Mouse (Mus musculus) limb, embryonic 14.5 days (tissue): ENCODE measurements at regions not wholly inside any gene's neighbourhood (a gene's known extent, or its start where the extent isn't known, plus 50 kb on each side); places are given as distances from the start of the nearest gene placed in this dataset.

ENCODE experiments used
- ATAC-seq: fragments of 200-750 bp; cut with Nextera tagmentation; 2 replicates; pipeline ENCODE4 v1.8.0; 2017; ENCODE audit warnings: low read depth, moderate number of reproducible peaks, moderate TSS enrichment; ENCODE audit not compliant: low FRiP score
- DNase-seq: peaks from one replicate; pipeline ENCODE4 v3.0.0-alpha.2; 2015; ENCODE audit warnings: low spot score
- H3K27ac ChIP-seq: fragments of 300-500 bp; sonication (generic); replicated peaks from 2 replicates; pipeline ENCODE4 v1.5.1; 2014; ENCODE audit warnings: low read depth, mild to moderate bottlenecking, low read length, moderate library complexity, mixed read lengths
- H3K27me3 ChIP-seq: fragments of 300-500 bp; sonication (generic); 2 replicates; pipeline ENCODE4 v1.6.1; 2014; ENCODE audit warnings: low read length, mixed read lengths; ENCODE audit not compliant: control insufficient read depth, insufficient read depth
- H3K36me3 ChIP-seq: fragments of 300-500 bp; sonication (generic); 2 replicates; pipeline ENCODE4 v1.6.1; 2014; ENCODE audit warnings: mild to moderate bottlenecking, low read length, moderate library complexity, mixed read lengths; ENCODE audit not compliant: control insufficient read depth, insufficient read depth
- H3K4me1 ChIP-seq: fragments of 300-500 bp; sonication (generic); 2 replicates; pipeline ENCODE4 v1.6.1; 2014; ENCODE audit warnings: antibody characterized with exemption, low read length, mixed read lengths; ENCODE audit not compliant: control insufficient read depth, insufficient read depth
- H3K4me2 ChIP-seq: fragments of 300-500 bp; sonication (generic); replicated peaks from 2 replicates; pipeline ENCODE4 v1.6.1; 2014; ENCODE audit warnings: low read depth, mild to moderate bottlenecking, low read length, moderate library complexity; ENCODE audit not compliant: severe bottlenecking
- H3K4me3 ChIP-seq: fragments of 300-500 bp; sonication (generic); replicated peaks from 2 replicates; pipeline ENCODE4 v1.5.1; 2014; ENCODE audit warnings: low read length
- H3K9ac ChIP-seq: fragments of 300-500 bp; sonication (generic); 2 replicates; pipeline ENCODE4 v1.6.1; 2014; ENCODE audit warnings: mild to moderate bottlenecking, low read depth, low read length, moderate library complexity; ENCODE audit not compliant: severe bottlenecking
- H3K9me3 ChIP-seq: fragments of 300-500 bp; sonication (generic); 2 replicates; pipeline ENCODE4 v1.6.1; 2016; ENCODE audit warnings: low read length; ENCODE audit not compliant: control insufficient read depth
- POLR2A ChIP-seq: fragments of 200-500 bp; IDR thresholded peaks from 2 replicates; pipeline ENCODE4 v1.8.0; 2012; ENCODE audit warnings: inconsistent platforms, mild to moderate bottlenecking, moderate library complexity, borderline replicate concordance; ENCODE audit not compliant: insufficient read depth, insufficient read length; ENCODE audit errors: extremely low read depth
- WGBS: fragments of 180-500 bp; shearing (Covaris S2); extraction: QIAGEN DNeasy Blood & Tissue Kit; methylation state at CpG from one replicate; pipeline ENCODE4 v1.1.7; 2014; 5-methylcytosine and 5-hydroxymethylcytosine counted together

GRCm38 (mm10) chr11:91133753-91134270 lies 443.5 kb downstream of the Kif2b start:
- Histone ChIP-seq H3K27me3 (no peaks in the 10 kb centered on the region), H3K4me3 (no peak overlapping the region), H3K36me3 (no peaks in the 10 kb centered on the region), H3K9me3 (no peaks in the 10 kb centered on the region), H3K9ac (no peak overlapping the region), H3K4me2 (no peak overlapping the region), H3K27ac (no peak overlapping the region), H3K4me1 (no peaks in the 10 kb centered on the region)
- DNase-seq (no peak), ATAC-seq (no peak)
- 69% methylated on average over 9 of the region's 9 CpGs for WGBS
- no peak for TF ChIP-seq POLR2A

GRCm38 (mm10) chr11:91132771-91133380 lies 444.5 kb downstream of the Kif2b start:
- H3K4me2 ChIP-seq: no peak overlapping the region
- no peaks in the 10 kb centered on the region for H3K9me3 ChIP-seq
- H3K4me1 ChIP-seq: no peaks in the 10 kb centered on the region
- H3K4me3 ChIP-seq: no peak overlapping the region
- no peak overlapping the region for H3K27ac ChIP-seq
- no peak overlapping the region for H3K9ac ChIP-seq
- ATAC-seq: no peak
- no peaks in the 10 kb centered on the region for H3K36me3 ChIP-seq
- no peak for TF ChIP-seq POLR2A
- 76% methylated on average over 7 of the region's 7 CpGs for WGBS
- H3K27me3 ChIP-seq: no peaks in the 10 kb centered on the region
- no peak for DNase-seq

- no peak for TF ChIP-seq POLR2A
- DNase-seq: no peak
- Histone ChIP-seq H3K9ac (no peak overlapping the region), H3K4me2 (no peak overlapping the region), H3K27ac (no peak overlapping the region), H3K4me1 (no peaks in the 10 kb centered on the region), H3K9me3 (no peaks in the 10 kb centered on the region), H3K4me3 (no peak overlapping the region), H3K27me3 (no peaks in the 10 kb centered on the region), H3K36me3 (no peaks in the 10 kb centered on the region)
- no peak for ATAC-seq
- 45% methylated on average over 6 of the region's 6 CpGs for WGBS
Measured at GRCm38 (mm10) chr11:91131960-91132359, 443.8 kb upstream of the Tom1l1 start.

- no peaks in the 10 kb centered on the region for H3K27me3 ChIP-seq
- H3K4me3 ChIP-seq: no peak overlapping the region
- H3K36me3 ChIP-seq: no peaks in the 10 kb centered on the region
- TF ChIP-seq POLR2A: no peak
- 0 out of 2 replicates have a peak, but pooled peaks cover 3% of the 10 kb centered on the region for H3K4me1 ChIP-seq
- H3K9ac ChIP-seq: no peak overlapping the region
- no peak for ATAC-seq
- H3K9me3 ChIP-seq: no peaks in the 10 kb centered on the region
- H3K27ac ChIP-seq: no peak overlapping the region
- no peak for DNase-seq
- no peak overlapping the region for H3K4me2 ChIP-seq
- WGBS: 32% methylated on average over 5 of the region's 5 CpGs
Measured at GRCm38 (mm10) chr11:91098186-91098585, 410.0 kb upstream of the Tom1l1 start.

GRCm38 (mm10) chr11:91097552-91097951 lies 409.4 kb upstream of the Tom1l1 start:
- DNase-seq (no peak), ATAC-seq (no peak)
- TF ChIP-seq POLR2A: no peak
- Histone ChIP-seq H3K27ac (no peak overlapping the region), H3K9ac (no peak overlapping the region), H3K4me1 (0 out of 2 replicates have a peak, but pooled peaks cover 3% of the 10 kb centered on the region), H3K9me3 (no peaks in the 10 kb centered on the region), H3K4me3 (no peak overlapping the region), H3K36me3 (no peaks in the 10 kb centered on the region), H3K4me2 (no peak overlapping the region), H3K27me3 (no peaks in the 10 kb centered on the region)
- 58% methylated on average over 3 of the region's 3 CpGs for WGBS
